Mouse (Mus musculus): ENCODE measurements around the gene Ceacam11. TPM values are rescaled to one million over a fixed set of nuclear protein-coding genes. Genes with fewer than 3 reads are reported as not detected.
"Not testable (repeated sequence)": the region's sequence is repeated elsewhere in the genome, so short reads cannot be mapped to it uniquely, and the experiment has no call there.

The Ceacam11 gene
- not detected in 2 replicates for polyA plus RNA-seq (2012; rRNA removed)

DNA sequence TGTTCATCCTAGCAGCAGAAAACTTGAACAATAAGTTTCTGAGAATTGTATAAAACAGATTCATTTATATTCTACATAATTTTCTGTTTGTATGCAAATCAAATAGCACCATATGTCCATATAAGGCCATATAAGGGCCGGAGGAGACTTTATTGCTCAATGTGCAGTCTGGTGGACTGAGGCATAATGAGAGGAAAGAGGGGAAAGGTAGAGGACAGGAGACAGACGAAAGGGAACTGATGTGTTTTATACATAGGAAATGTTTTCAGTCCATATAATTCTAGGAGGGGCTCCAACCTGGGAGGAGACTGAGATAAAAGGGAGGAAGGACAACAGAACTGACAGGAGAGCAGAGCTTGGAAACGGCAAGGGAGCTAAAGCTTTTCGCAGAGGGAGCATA, at the start of gene Ceacam11:
Gene Ceacam11 (plus strand): TSS at position 301 of the 400 bp plus-strand sequence.
- TF ChIP-seq CTCF (IDR thresholded peaks at IDR 0.05; ENCODE audit: extremely low read depth, insufficient read depth, low read length) (no peak), POLR2A (IDR thresholded peaks at IDR 0.05; ENCODE audit: extremely low read depth, insufficient read depth, low read length) (no peak)
- no peak within 1 kb of the TSS for H3K4me3 ChIP-seq (ENCODE audit: insufficient read depth, low read length)
- H3K4me1 ChIP-seq (ENCODE audit: control insufficient read depth, insufficient read depth, low read length): no peaks in the 10 kb centered on the region
- H3K27ac ChIP-seq (ENCODE audit: insufficient read depth, low read length): no peak within 1 kb of the TSS

DNA sequence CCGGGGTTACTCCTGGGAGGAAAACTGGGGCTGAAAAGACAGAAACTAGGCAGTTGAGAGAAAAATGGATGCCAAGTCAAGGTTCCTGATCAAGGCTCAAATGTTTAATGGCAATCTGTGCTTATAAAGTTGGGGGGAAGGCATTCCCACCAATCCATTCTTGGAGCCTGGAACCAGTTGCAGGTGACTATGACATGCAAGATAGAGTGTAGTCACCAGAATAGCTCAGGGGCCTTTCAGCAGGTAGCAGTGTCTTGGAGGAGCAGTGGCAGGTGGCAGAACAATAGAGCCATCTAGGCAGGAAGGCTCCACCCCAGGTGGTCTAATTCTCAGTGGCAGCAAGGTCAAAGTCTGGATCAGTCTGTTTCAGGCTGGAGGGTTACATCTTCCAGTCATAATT, 29.2 kb downstream of the Ceacam11 start:
- H3K27ac ChIP-seq (ENCODE audit: insufficient read depth, low read length); H3K4me1 ChIP-seq (ENCODE audit: control insufficient read depth, insufficient read depth, low read length); H3K4me3 ChIP-seq (ENCODE audit: insufficient read depth, low read length): not testable (repeated sequence)

DNA sequence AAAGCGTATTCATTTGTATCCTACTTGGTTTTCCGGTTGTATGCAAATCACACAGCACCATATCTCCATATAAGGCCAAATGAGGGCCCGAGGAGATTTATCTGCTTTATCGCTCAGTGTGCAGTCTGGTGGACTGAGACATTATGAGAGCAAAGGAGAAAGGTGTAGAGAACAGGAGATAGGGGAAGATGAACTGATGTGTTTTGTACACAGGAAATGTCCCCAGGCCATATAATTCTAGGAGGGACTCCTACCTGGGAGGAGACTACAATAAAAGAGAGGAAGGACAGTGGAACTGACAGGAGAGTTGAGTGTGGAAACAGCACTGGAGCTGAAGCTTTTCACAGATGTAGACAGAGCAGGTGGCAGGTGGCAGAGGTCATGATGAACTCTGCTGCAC, 37.7 kb downstream of the Ceacam11 start, which contains the start of gene Ceacam13:
Gene Ceacam13 (plus strand): TSS at position 301 of the 400 bp plus-strand sequence.
- Histone ChIP-seq H3K4me3 (ENCODE audit: insufficient read depth, low read length) (no peak within 1 kb of the TSS), H3K27ac (ENCODE audit: insufficient read depth, low read length) (no peak within 1 kb of the TSS), H3K4me1 (ENCODE audit: control insufficient read depth, insufficient read depth, low read length) (no peaks in the 10 kb centered on the region)
- TF ChIP-seq POLR2A (IDR thresholded peaks at IDR 0.05; ENCODE audit: extremely low read depth, insufficient read depth, low read length) (no peak), CTCF (IDR thresholded peaks at IDR 0.05; ENCODE audit: extremely low read depth, insufficient read depth, low read length) (no peak)

Other genes with a start within 250 kb of the Ceacam11 start
- not detected in 2 replicates for gene Ceacam14, start 159.5 kb upstream of the Ceacam11 start, polyA plus RNA-seq (2012; rRNA removed)
- not detected in 2 replicates for gene Gm5155, start 100.4 kb upstream of the Ceacam11 start, polyA plus RNA-seq (2012; rRNA removed)
- gene Ceacam13, start 37.8 kb downstream of the Ceacam11 start, polyA plus RNA-seq (2012; rRNA removed): not detected in 2 replicates
- gene Ceacam12, start 93.8 kb downstream of the Ceacam11 start, polyA plus RNA-seq (2012; rRNA removed): not detected in 2 replicates
- gene Igfl3, start 204.4 kb downstream of the Ceacam11 start, polyA plus RNA-seq (2012; rRNA removed): not detected in 2 replicates

Measured in cortical plate, adult 2 months (tissue).